Mouse (Mus musculus): ENCODE results near the gene Col6a5. TPM values are rescaled to one million over a fixed set of nuclear protein-coding genes. Genes with fewer than 3 reads are reported as not detected.

Col6a5 gene
- polyA plus RNA-seq, 1 experiment from 2014 or later, result 1.1 TPM

DNA sequence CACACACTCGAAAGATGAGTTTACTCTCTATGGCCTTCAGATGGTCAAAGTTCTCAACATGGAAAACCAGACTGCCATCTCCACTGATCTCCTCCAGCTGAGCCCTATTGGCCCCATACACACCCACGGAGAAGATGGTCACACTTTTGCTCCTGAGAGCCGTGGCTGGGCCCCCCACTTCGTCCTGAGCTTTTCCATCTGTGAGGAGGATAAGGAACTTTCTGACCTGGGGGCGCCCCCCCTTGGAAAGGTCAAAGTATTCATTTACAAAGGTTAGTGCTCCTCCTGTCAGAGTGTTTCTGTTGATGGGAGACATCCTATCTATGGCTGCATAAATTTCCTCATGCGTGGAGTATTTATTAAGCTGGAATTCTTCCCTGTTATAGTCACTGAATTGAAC, 26.6 kb downstream of the Col6a5 start:
- no peak for ATAC-seq (ENCODE audit: insufficient number of reproducible peaks, insufficient read depth, low FRiP score, low read depth)
- Histone ChIP-seq H3K9me3 (ENCODE audit: control insufficient read depth, low read depth, low read length) (no peaks in the 10 kb centered on the region), H3K9ac (replicated peaks; ENCODE audit: low read depth, low read length) (no peak overlapping the region), H3K36me3 (ENCODE audit: control insufficient read depth, insufficient read depth, low read length) (no peaks in the 10 kb centered on the region), H3K4me3 (ENCODE audit: low read depth, low read length) (no peak overlapping the region), H3K4me1 (ENCODE audit: control insufficient read depth, insufficient read depth, low read length) (no peaks in the 10 kb centered on the region), H3K27ac (ENCODE audit: low read length) (no peak overlapping the region), H3K4me2 (replicated peaks; ENCODE audit: low read depth, low read length) (no peak overlapping the region), H3K27me3 (ENCODE audit: control insufficient read depth, insufficient read depth, low read length) (no peaks in the 10 kb centered on the region)
- 38% methylated on average over 6 of the region's 6 CpGs for WGBS

DNA sequence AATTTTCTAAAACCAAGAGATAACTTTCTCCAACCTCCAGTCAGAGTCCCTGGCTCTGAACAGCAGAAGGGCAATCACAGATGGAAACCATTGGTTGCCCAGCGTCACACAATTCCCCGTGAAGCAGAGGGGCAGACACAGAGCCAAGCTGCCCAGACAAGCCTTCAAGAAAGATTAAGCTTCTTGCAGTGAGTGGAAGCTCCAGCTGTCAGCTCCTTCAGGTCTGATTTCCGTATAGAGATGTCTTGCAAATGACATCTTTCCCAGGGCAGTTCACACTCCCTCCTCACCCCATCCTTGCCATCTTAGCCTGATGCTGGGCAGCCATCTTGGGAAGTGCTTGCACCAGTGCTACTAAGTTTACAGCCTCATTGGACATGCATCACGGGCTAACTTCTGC, 31.2 kb downstream of the Col6a5 start:
- ATAC-seq (ENCODE audit: insufficient number of reproducible peaks, insufficient read depth, low FRiP score, low read depth), result no peak
- Histone ChIP-seq H3K4me1 (ENCODE audit: control insufficient read depth, insufficient read depth, low read length) (no peaks in the 10 kb centered on the region), H3K36me3 (ENCODE audit: control insufficient read depth, insufficient read depth, low read length) (no peaks in the 10 kb centered on the region), H3K9ac (replicated peaks; ENCODE audit: low read depth, low read length) (no peak overlapping the region), H3K27ac (ENCODE audit: low read length) (no peak overlapping the region), H3K27me3 (ENCODE audit: control insufficient read depth, insufficient read depth, low read length) (no peaks in the 10 kb centered on the region), H3K4me2 (replicated peaks; ENCODE audit: low read depth, low read length) (no peak overlapping the region), H3K9me3 (ENCODE audit: control insufficient read depth, low read depth, low read length) (no peaks in the 10 kb centered on the region), H3K4me3 (ENCODE audit: low read depth, low read length) (no peak overlapping the region)
- 66% methylated on average over 4 of the region's 4 CpGs for WGBS

- no peaks in the 10 kb centered on the region for H3K36me3 ChIP-seq (ENCODE audit: control insufficient read depth, insufficient read depth, low read length)
- H3K27me3 ChIP-seq (ENCODE audit: control insufficient read depth, insufficient read depth, low read length), result no peaks in the 10 kb centered on the region
- no peak overlapping the region for H3K9ac ChIP-seq (replicated peaks; ENCODE audit: low read depth, low read length)
- H3K4me2 ChIP-seq (replicated peaks; ENCODE audit: low read depth, low read length), result no peak overlapping the region
- H3K4me3 ChIP-seq (ENCODE audit: low read depth, low read length), result no peak overlapping the region
- no peaks in the 10 kb centered on the region for H3K9me3 ChIP-seq (ENCODE audit: control insufficient read depth, low read depth, low read length)
- WGBS, result 75% methylated on average over 6 of the region's 6 CpGs
- no peaks in the 10 kb centered on the region for H3K4me1 ChIP-seq (ENCODE audit: control insufficient read depth, insufficient read depth, low read length)
- H3K27ac ChIP-seq (ENCODE audit: low read length), result no peak overlapping the region
- ATAC-seq (ENCODE audit: insufficient number of reproducible peaks, insufficient read depth, low FRiP score, low read depth), result no peak
Measured at GRCm38 (mm10) chr9:105928406-105929071, 31.9 kb downstream of the Col6a5 start.

DNA sequence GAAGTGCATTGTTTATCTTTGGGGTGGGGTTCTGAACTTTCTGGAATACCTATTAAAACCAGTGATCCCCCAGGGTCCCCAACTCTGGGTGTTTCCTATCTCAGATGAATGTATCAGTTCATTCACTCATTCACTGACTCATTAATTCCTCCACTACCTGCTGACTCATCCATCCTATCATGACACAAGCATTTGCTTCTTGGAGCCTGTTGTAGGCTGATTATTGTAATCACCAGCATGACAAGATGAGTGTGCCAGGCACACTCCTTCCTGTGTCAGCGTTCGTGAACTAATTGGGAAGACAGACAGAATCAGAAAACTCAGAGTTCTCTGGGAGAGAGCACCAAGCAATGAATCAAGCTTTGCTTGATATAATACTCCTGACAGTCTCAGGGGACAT, 36.8 kb downstream of the Col6a5 start:
- Histone ChIP-seq H3K27me3 (ENCODE audit: control insufficient read depth, insufficient read depth, low read length) (no peaks in the 10 kb centered on the region), H3K4me2 (replicated peaks; ENCODE audit: low read depth, low read length) (no peak overlapping the region), H3K4me3 (ENCODE audit: low read depth, low read length) (no peak overlapping the region), H3K9ac (replicated peaks; ENCODE audit: low read depth, low read length) (no peak overlapping the region), H3K27ac (ENCODE audit: low read length) (no peak overlapping the region), H3K4me1 (ENCODE audit: control insufficient read depth, insufficient read depth, low read length) (no peaks in the 10 kb centered on the region), H3K9me3 (ENCODE audit: control insufficient read depth, low read depth, low read length) (no peaks in the 10 kb centered on the region), H3K36me3 (ENCODE audit: control insufficient read depth, insufficient read depth, low read length) (no peaks in the 10 kb centered on the region)
- ATAC-seq (ENCODE audit: insufficient number of reproducible peaks, insufficient read depth, low FRiP score, low read depth), result no peak
- 63% methylated on average over 2 of the region's 2 CpGs for WGBS

- Histone ChIP-seq H3K9ac (replicated peaks; ENCODE audit: low read depth, low read length) (no peak overlapping the region), H3K4me3 (ENCODE audit: low read depth, low read length) (no peak overlapping the region), H3K9me3 (ENCODE audit: control insufficient read depth, low read depth, low read length) (no peaks in the 10 kb centered on the region), H3K4me2 (replicated peaks; ENCODE audit: low read depth, low read length) (no peak overlapping the region), H3K36me3 (ENCODE audit: control insufficient read depth, insufficient read depth, low read length) (no peaks in the 10 kb centered on the region), H3K4me1 (ENCODE audit: control insufficient read depth, insufficient read depth, low read length) (no peaks in the 10 kb centered on the region), H3K27ac (ENCODE audit: low read length) (no peak overlapping the region), H3K27me3 (ENCODE audit: control insufficient read depth, insufficient read depth, low read length) (no peaks in the 10 kb centered on the region)
- no peak for ATAC-seq (ENCODE audit: insufficient number of reproducible peaks, insufficient read depth, low FRiP score, low read depth)
- 49% methylated on average over 4 of the region's 4 CpGs for WGBS
Measured at GRCm38 (mm10) chr9:105915186-105915585, 45.3 kb downstream of the Col6a5 start.

DNA sequence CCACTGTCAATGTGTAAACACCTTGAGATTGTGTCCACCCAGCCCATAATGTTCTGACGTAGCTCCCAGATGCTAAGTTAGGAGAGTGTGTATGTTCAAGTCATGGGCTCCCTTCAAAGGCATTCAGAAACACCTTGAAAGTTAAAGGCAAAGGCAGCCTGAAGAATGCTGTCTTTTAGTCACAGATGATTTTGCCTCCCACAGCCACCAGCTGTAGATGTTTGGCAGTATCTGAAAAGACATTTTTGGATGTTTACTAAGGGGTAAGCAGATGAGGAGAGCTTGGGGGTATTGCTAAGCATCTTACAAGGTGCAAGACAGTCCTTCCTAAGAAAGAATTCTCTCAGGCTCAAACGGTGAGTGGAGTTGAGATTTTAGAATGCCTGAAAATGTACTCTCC, 50.3 kb downstream of the Col6a5 start:
- Histone ChIP-seq H3K4me3 (ENCODE audit: low read depth, low read length) (no peak overlapping the region), H3K4me1 (ENCODE audit: control insufficient read depth, insufficient read depth, low read length) (no peaks in the 10 kb centered on the region), H3K27me3 (ENCODE audit: control insufficient read depth, insufficient read depth, low read length) (no peaks in the 10 kb centered on the region), H3K27ac (ENCODE audit: low read length) (no peak overlapping the region), H3K36me3 (ENCODE audit: control insufficient read depth, insufficient read depth, low read length) (no peaks in the 10 kb centered on the region), H3K9me3 (ENCODE audit: control insufficient read depth, low read depth, low read length) (no peaks in the 10 kb centered on the region), H3K9ac (replicated peaks; ENCODE audit: low read depth, low read length) (no peak overlapping the region), H3K4me2 (replicated peaks; ENCODE audit: low read depth, low read length) (no peak overlapping the region)
- WGBS, result 77% methylated on average over 2 of the region's 2 CpGs
- ATAC-seq (ENCODE audit: insufficient number of reproducible peaks, insufficient read depth, low FRiP score, low read depth), result no peak

DNA sequence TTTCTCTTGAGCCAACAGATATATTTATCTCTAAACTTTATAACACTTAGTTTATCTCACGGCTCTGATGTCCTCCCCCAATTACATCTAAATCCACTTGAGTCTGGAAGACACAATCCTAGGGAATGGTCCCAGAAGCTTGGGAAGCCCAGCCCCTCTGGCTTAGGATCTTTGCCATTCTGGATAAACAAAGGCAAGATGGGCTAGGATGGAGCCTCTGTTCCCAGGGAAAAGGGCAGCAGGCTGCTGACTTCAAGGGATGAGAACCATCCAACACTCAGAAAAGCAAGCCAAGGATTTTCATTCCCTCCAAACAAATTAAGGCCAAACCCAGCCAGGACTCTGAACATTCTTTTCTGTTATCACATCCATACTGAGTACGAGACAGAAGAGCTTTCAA, 51.1 kb downstream of the Col6a5 start:
- no peak overlapping the region for H3K4me2 ChIP-seq (replicated peaks; ENCODE audit: low read depth, low read length)

DNA sequence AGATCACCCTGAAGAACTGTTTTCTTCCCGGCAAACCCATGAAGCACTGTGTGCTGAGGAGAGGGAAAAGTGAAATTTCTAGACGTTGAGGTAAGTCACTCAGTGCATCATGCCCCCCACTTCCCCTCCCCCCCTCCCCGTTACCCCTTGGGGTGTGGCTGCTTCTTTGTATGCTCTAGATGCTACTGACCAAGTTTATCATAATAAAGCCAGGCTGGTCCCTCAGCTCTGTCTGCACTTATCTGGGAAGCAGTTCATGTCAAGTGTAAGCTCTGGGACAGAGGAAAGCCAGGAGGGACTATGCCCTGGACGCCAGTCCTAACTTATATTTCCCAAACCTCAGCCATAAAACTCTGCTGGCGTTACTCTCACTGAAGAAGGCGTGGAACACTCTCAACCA, 53.0 kb downstream of the Col6a5 start:
- H3K4me2 ChIP-seq (replicated peaks; ENCODE audit: low read depth, low read length), result no peak overlapping the region
- 80% methylated on average over 6 of the region's 6 CpGs for WGBS
- H3K9ac ChIP-seq (replicated peaks; ENCODE audit: low read depth, low read length), result no peak overlapping the region
- no peak for ATAC-seq (ENCODE audit: insufficient number of reproducible peaks, insufficient read depth, low FRiP score, low read depth)
- no peaks in the 10 kb centered on the region for H3K4me1 ChIP-seq (ENCODE audit: control insufficient read depth, insufficient read depth, low read length)
- no peaks in the 10 kb centered on the region for H3K27me3 ChIP-seq (ENCODE audit: control insufficient read depth, insufficient read depth, low read length)
- no peaks in the 10 kb centered on the region for H3K9me3 ChIP-seq (ENCODE audit: control insufficient read depth, low read depth, low read length)
- no peak overlapping the region for H3K4me3 ChIP-seq (ENCODE audit: low read depth, low read length)
- no peaks in the 10 kb centered on the region for H3K36me3 ChIP-seq (ENCODE audit: control insufficient read depth, insufficient read depth, low read length)
- H3K27ac ChIP-seq (ENCODE audit: low read length), result no peak overlapping the region

More for the DNA sequence above, 51.1 kb downstream of the Col6a5 start:
- H3K27ac ChIP-seq (ENCODE audit: low read length), result 0 out of 2 replicates have a peak overlapping the region, but pooled peaks have one; percentile 33
- no peak for ATAC-seq (ENCODE audit: insufficient number of reproducible peaks, insufficient read depth, low FRiP score, low read depth)
- H3K9me3 ChIP-seq (ENCODE audit: control insufficient read depth, low read depth, low read length), result no peaks in the 10 kb centered on the region
- H3K36me3 ChIP-seq (ENCODE audit: control insufficient read depth, insufficient read depth, low read length), result no peaks in the 10 kb centered on the region
- H3K27me3 ChIP-seq (ENCODE audit: control insufficient read depth, insufficient read depth, low read length), result no peaks in the 10 kb centered on the region
- H3K4me3 ChIP-seq (ENCODE audit: low read depth, low read length), result no peak overlapping the region
- no peaks in the 10 kb centered on the region for H3K4me1 ChIP-seq (ENCODE audit: control insufficient read depth, insufficient read depth, low read length)
- H3K9ac ChIP-seq (replicated peaks; ENCODE audit: low read depth, low read length), result no peak overlapping the region
- WGBS, result 38% methylated on average over 2 of the region's 2 CpGs

GRCm38 (mm10) chr9:105887521-105887920, 72.9 kb downstream of the Col6a5 start:
- Histone ChIP-seq H3K36me3 (ENCODE audit: control insufficient read depth, insufficient read depth, low read length) (no peaks in the 10 kb centered on the region), H3K4me2 (replicated peaks; ENCODE audit: low read depth, low read length) (no peak overlapping the region), H3K4me1 (ENCODE audit: control insufficient read depth, insufficient read depth, low read length) (no peaks in the 10 kb centered on the region), H3K9me3 (ENCODE audit: control insufficient read depth, low read depth, low read length) (no peaks in the 10 kb centered on the region), H3K4me3 (ENCODE audit: low read depth, low read length) (no peak overlapping the region), H3K27ac (ENCODE audit: low read length) (no peak overlapping the region), H3K9ac (replicated peaks; ENCODE audit: low read depth, low read length) (no peak overlapping the region), H3K27me3 (ENCODE audit: control insufficient read depth, insufficient read depth, low read length) (no peaks in the 10 kb centered on the region)
- no peak for ATAC-seq (ENCODE audit: insufficient number of reproducible peaks, insufficient read depth, low FRiP score, low read depth)
- WGBS, result 17% methylated on average over 2 of the region's 2 CpGs

Measured in stomach, embryonic 14.5 days (tissue).